Mouse (Mus musculus): ENCODE results near the gene C2cd2l. TPM values are rescaled to one million over a fixed set of nuclear protein-coding genes. Genes with fewer than 3 reads are reported as not detected.

C2cd2l gene
- 14.1 and 17.2 TPM in 2 replicates for total RNA-seq (2023)

GRCm38 (mm10) chr9:44319887-44320798 is at the start of gene C2cd2l:
C2cd2l (minus strand) TSS chr9:44320285.

GRCm38 (mm10) chr9:44361190-44361917 is 41.3 kb upstream of the C2cd2l start, which contains the start of gene Vps11:
Vps11 (minus strand) TSS chr9:44361670.

GRCm38 (mm10) chr9:44343781-44344421 is 23.8 kb upstream of the C2cd2l start, which contains the start of gene Hmbs:
Hmbs (minus strand) TSS chr9:44344228.

GRCm38 (mm10) chr9:44334396-44335330 is 14.6 kb upstream of the C2cd2l start, which contains the start of gene H2afx:
H2afx (plus strand) TSS chr9:44334694.

GRCm38 (mm10) chr9:44325768-44326370 is 5.8 kb upstream of the C2cd2l start, which contains the start of gene Dpagt1:
Dpagt1 (plus strand) TSS chr9:44326019.

GRCm38 (mm10) chr9:44305466-44306079 is 14.5 kb downstream of the C2cd2l start, which contains the start of gene Hinfp:
Hinfp (minus strand) TSS chr9:44305671.

GRCm38 (mm10) chr9:44288076-44288958 is 31.8 kb downstream of the C2cd2l start, which contains the start of gene Abcg4:
Abcg4 (minus strand) TSS chr9:44288615.

GRCm38 (mm10) chr9:44268432-44268831 is 51.7 kb downstream of the C2cd2l start, which contains the start of gene Nlrx1:
Nlrx1 (minus strand) TSS chr9:44268599.

Other genes with a start within 250 kb of the C2cd2l start
- 0.77 and 1.1 TPM in 2 replicates for gene Mfrp, start 218.6 kb downstream of the C2cd2l start, total RNA-seq (2023)
- 2.7 TPM in 1 of 2 replicates, not detected in the other for gene C1qtnf5, start 213.0 kb downstream of the C2cd2l start, total RNA-seq (2023)
- 0.44 TPM in 1 of 2 replicates, not detected in the other for gene Gm49380, start 206.8 kb downstream of the C2cd2l start, total RNA-seq (2023)
- 26.2 and 33.8 TPM in 2 replicates for gene Rnf26, start 206.8 kb downstream of the C2cd2l start, total RNA-seq (2023)
- 3.7 and 5.3 TPM in 2 replicates for gene Mcam, start 185.8 kb downstream of the C2cd2l start, total RNA-seq (2023)
- 194 and 257 TPM in 2 replicates for gene Cbl, start 86.2 kb downstream of the C2cd2l start, total RNA-seq (2023)
- gene Ccdc153, start 79.6 kb downstream of the C2cd2l start, total RNA-seq (2023) = not detected in 2 replicates
- 1.00 and 1.8 TPM in 2 replicates for gene Pdzd3, start 68.8 kb downstream of the C2cd2l start, total RNA-seq (2023)
- gene Nlrx1, start 51.7 kb downstream of the C2cd2l start, total RNA-seq (2023) = 60.6 TPM in 2 replicates
- gene Abcg4, start 31.7 kb downstream of the C2cd2l start, total RNA-seq (2023) = 1.9 and 4.7 TPM in 2 replicates
- 31.3 and 43.5 TPM in 2 replicates for gene Hinfp, start 14.6 kb downstream of the C2cd2l start, total RNA-seq (2023)
- 12.2 and 14.1 TPM in 2 replicates for gene Dpagt1, start 5.7 kb upstream of the C2cd2l start, total RNA-seq (2023)
- gene H2afx, start 14.4 kb upstream of the C2cd2l start, total RNA-seq (2023) = 192 and 211 TPM in 2 replicates
- gene Hmbs, start 23.9 kb upstream of the C2cd2l start, total RNA-seq (2023) = 23.6 and 27.7 TPM in 2 replicates
- 49.5 and 63.8 TPM in 2 replicates for gene Vps11, start 41.4 kb upstream of the C2cd2l start, total RNA-seq (2023)
- 60.5 and 72.5 TPM in 2 replicates for gene Hyou1, start 59.2 kb upstream of the C2cd2l start, total RNA-seq (2023)
- 8.4 and 13.8 TPM in 2 replicates for gene Slc37a4, start 76.6 kb upstream of the C2cd2l start, total RNA-seq (2023)
- 664 and 910 TPM in 2 replicates for gene Rps25, start 86.9 kb upstream of the C2cd2l start, total RNA-seq (2023)
- gene Trappc4, start 87.3 kb upstream of the C2cd2l start, total RNA-seq (2023) = 57.2 and 62.8 TPM in 2 replicates
- gene Ccdc84, start 98.3 kb upstream of the C2cd2l start, total RNA-seq (2023) = 24.8 and 31.3 TPM in 2 replicates
- gene Foxr1, start 120.9 kb upstream of the C2cd2l start, total RNA-seq (2023) = not detected in 2 replicates
- not detected in 2 replicates for gene Upk2, start 134.7 kb upstream of the C2cd2l start, total RNA-seq (2023)
- 10.4 and 11.3 TPM in 2 replicates for gene Bcl9l, start 162.5 kb upstream of the C2cd2l start, total RNA-seq (2023)
- 0.45 TPM in 1 of 2 replicates, not detected in the other for gene Cxcr5, start 241.6 kb upstream of the C2cd2l start, total RNA-seq (2023)